Mouse (Mus musculus): ENCODE results near the gene Bsg.

GRCm38 (mm10) chr10:79754856-79755516, 50.7 kb downstream of the Bsg start, which contains the start of gene Fgf22:
- TF ChIP-seq CTCF (IDR thresholded peaks at IDR 0.05; ENCODE audit: low read depth) (no peak), EP300 (IDR thresholded peaks at IDR 0.05; ENCODE audit: low read depth) (no peak)
